Mouse (Mus musculus) liver, adult 2 months (tissue): ENCODE results near the gene A630089N07Rik. TPM values are rescaled to one million over a fixed set of nuclear protein-coding genes. Genes with fewer than 3 reads are reported as not detected.

ENCODE experiments used
- DNase-seq: peaks from one replicate; pipeline ENCODE4 v3.0.0-alpha.2; 2011; ENCODE audit warnings: low read depth, low spot score; ENCODE audit errors: extremely low read depth
- H3K27ac ChIP-seq: fragments of 200-500 bp; replicated peaks from 2 replicates; pipeline ENCODE4 v1.5.1; 2012; ENCODE audit warnings: low read depth, mild to moderate bottlenecking, control low read depth, inconsistent platforms, low read length; ENCODE audit not compliant: insufficient read depth
- H3K27me3 ChIP-seq: fragments of 200-500 bp; 2 replicates; pipeline ENCODE4 v1.6.1; 2012; ENCODE audit warnings: mild to moderate bottlenecking, moderate library complexity, low read length, inconsistent platforms; ENCODE audit not compliant: control insufficient read depth, insufficient read depth
- H3K36me3 ChIP-seq: fragments of 200-500 bp; 2 replicates; pipeline ENCODE4 v1.6.1; 2012; ENCODE audit warnings: low read length, inconsistent platforms; ENCODE audit not compliant: control insufficient read depth, insufficient read depth
- H3K4me1 ChIP-seq: fragments of 200-500 bp; 2 replicates; pipeline ENCODE4 v1.6.1; 2011; ENCODE audit warnings: low read length; ENCODE audit not compliant: control insufficient read depth, insufficient read depth
- H3K4me3 ChIP-seq: fragments of 200-500 bp; 2 replicates; pipeline ENCODE4 v1.5.1; 2011; ENCODE audit warnings: low read depth, mild to moderate bottlenecking, control low read depth, low read length, moderate library complexity; ENCODE audit not compliant: insufficient read depth
- H3K79me2 ChIP-seq: fragments of 200-500 bp; 2 replicates; pipeline ENCODE4 v1.6.1; 2012; ENCODE audit warnings: inconsistent platforms, mild to moderate bottlenecking, low read length, moderate library complexity; ENCODE audit not compliant: control insufficient read depth, insufficient read depth
- H3K9ac ChIP-seq: fragments of 200-500 bp; 2 replicates; pipeline ENCODE4 v1.6.1; 2012; ENCODE audit warnings: low read depth, mild to moderate bottlenecking, control low read depth, inconsistent platforms, low read length
- CTCF ChIP-seq: fragments of 200-500 bp; IDR thresholded peaks from 2 replicates; pipeline ENCODE4 v1.5.1; 2011; ENCODE audit warnings: low read depth, low read length, control low read depth
- POLR2A ChIP-seq: fragments of 200-500 bp; IDR thresholded peaks from 2 replicates; pipeline ENCODE4 v1.6.1; 2011; ENCODE audit warnings: low read length, control low read depth; ENCODE audit not compliant: insufficient read depth; ENCODE audit errors: extremely low read depth
- WGBS: fragments of 180-500 bp; shearing (Covaris S2); methylation state at CpG from one replicate; pipeline ENCODE4 v1.1.7; 2018; 5-methylcytosine and 5-hydroxymethylcytosine counted together
- polyA plus RNA-seq: library from polyadenylated mRNA; depleted of rRNA; stranded (reverse); fragments of >200 nt; gene quantifications from 2 replicates; pipeline ENCODE4 v1.2.3, GENCODE M21; 2012; rRNA removed
- total RNA-seq: library from RNA; depleted of rRNA; stranded (reverse); fragments of >200 nt; gene quantifications from 2 replicates; pipeline ENCODE4 v1.2.3, GENCODE M21; 2014; rRNA removed

Gene A630089N07Rik
- total and polyA plus RNA-seq, 2 experiments, result 0.59 to 2.7 TPM

- Histone ChIP-seq H3K27me3 (no peaks in the 10 kb centered on the region), H3K79me2 (peaks cover 22% of the 10 kb centered on the region), H3K27ac (no peak overlapping the region), H3K9ac (no peak overlapping the region), H3K4me1 (peaks cover 8% of the 10 kb centered on the region; the same call in 1 of the 2 replicates), H3K36me3 (peaks cover 38% of the 10 kb centered on the region), H3K4me3 (no peak overlapping the region)
- no peak for DNase-seq
- 88% methylated on average over 2 of the region's 2 CpGs for WGBS
- TF ChIP-seq CTCF (no peak), POLR2A (no peak)
Measured at GRCm38 (mm10) chr16:97956011-97956410, 126.2 kb downstream of the A630089N07Rik start.

- TF ChIP-seq POLR2A (no peak), CTCF (no peak)
- Histone ChIP-seq H3K79me2 (peaks cover 10% of the 10 kb centered on the region; the same call in 1 of the 2 replicates), H3K9ac (no peak overlapping the region), H3K27ac (no peak overlapping the region), H3K27me3 (no peaks in the 10 kb centered on the region), H3K4me1 (no peaks in the 10 kb centered on the region; the same call in 1 of the 2 replicates), H3K4me3 (no peak overlapping the region), H3K36me3 (peaks cover 49% of the 10 kb centered on the region)
- WGBS, result 86% methylated on average over 2 of the region's 2 CpGs
- no peak for DNase-seq
Measured at GRCm38 (mm10) chr16:97953300-97953699, 128.9 kb downstream of the A630089N07Rik start.

- Histone ChIP-seq H3K9ac (no peak overlapping the region), H3K27ac (no peak overlapping the region), H3K27me3 (no peaks in the 10 kb centered on the region), H3K4me3 (no peak overlapping the region), H3K4me1 (no peaks in the 10 kb centered on the region; the same call in 1 of the 2 replicates), H3K79me2 (peaks cover 8% of the 10 kb centered on the region; the same call in 1 of the 2 replicates), H3K36me3 (peaks cover 50% of the 10 kb centered on the region)
- WGBS, result 94% methylated on average over 9 of the region's 9 CpGs
- DNase-seq, result no peak
- no peak for TF ChIP-seq CTCF
- TF ChIP-seq POLR2A, result no peak
Measured at GRCm38 (mm10) chr16:97952801-97953200, 129.4 kb downstream of the A630089N07Rik start.

- Histone ChIP-seq H3K4me3 (no peak overlapping the region), H3K4me1 (no peaks in the 10 kb centered on the region; the same call in 1 of the 2 replicates), H3K27ac (no peak overlapping the region), H3K27me3 (no peaks in the 10 kb centered on the region), H3K36me3 (peaks cover 49% of the 10 kb centered on the region), H3K9ac (no peak overlapping the region), H3K79me2 (peaks cover 5% of the 10 kb centered on the region; the same call in 1 of the 2 replicates)
- WGBS, result 94% methylated on average over 4 of the region's 4 CpGs
- no peak for DNase-seq
- no peak for TF ChIP-seq POLR2A
- TF ChIP-seq CTCF, result no peak
Measured at GRCm38 (mm10) chr16:97952371-97952770, 129.9 kb downstream of the A630089N07Rik start.

Other genes with a start within 250 kb of the A630089N07Rik start
- gene Prdm15, start 230.6 kb downstream of the A630089N07Rik start, total RNA-seq, result 3.0 and 4.9 TPM in 2 replicates
- 2.8 and 6.2 TPM in 2 replicates for gene Prdm15, start 230.6 kb downstream of the A630089N07Rik start, polyA plus RNA-seq
- gene C2cd2, start 119.9 kb downstream of the A630089N07Rik start, total RNA-seq, result 56.7 and 57.1 TPM in 2 replicates
- gene C2cd2, start 119.9 kb downstream of the A630089N07Rik start, polyA plus RNA-seq, result 173 and 183 TPM in 2 replicates
- gene Zbtb21, start 119.8 kb downstream of the A630089N07Rik start, total RNA-seq, result 4.2 and 5.7 TPM in 2 replicates
- gene Zbtb21, start 119.8 kb downstream of the A630089N07Rik start, polyA plus RNA-seq, result 7.2 and 8.8 TPM in 2 replicates
- 7.8 and 8.0 TPM in 2 replicates for gene B230307C23Rik, start 85.1 kb downstream of the A630089N07Rik start, total RNA-seq
- 3.9 and 5.4 TPM in 2 replicates for gene B230307C23Rik, start 85.1 kb downstream of the A630089N07Rik start, polyA plus RNA-seq